Mouse (Mus musculus): ENCODE data around the gene Retreg1.

DNA sequence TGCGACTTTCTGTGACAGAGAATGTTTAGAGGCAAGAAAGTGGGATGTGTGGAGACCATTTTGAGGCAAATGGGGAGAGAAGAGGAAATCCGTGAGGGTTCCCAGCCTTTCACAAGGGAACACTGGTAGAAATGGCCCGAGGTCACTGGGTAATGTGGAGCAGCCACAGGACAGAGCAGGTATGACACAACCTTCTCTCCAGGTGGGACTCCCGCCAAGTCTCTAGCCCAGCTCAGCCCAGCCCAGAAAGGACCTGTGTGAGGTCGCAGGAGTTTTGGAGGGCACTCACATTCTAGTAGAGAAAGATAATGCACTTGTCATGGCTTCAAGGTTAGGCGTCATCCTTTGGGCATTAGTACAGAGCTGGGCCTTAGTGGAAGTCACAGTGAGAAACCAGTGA lies 23.1 kb downstream of the Retreg1 start:
- TF ChIP-seq CTCF (IDR thresholded peaks at IDR 0.05; ENCODE audit: extremely low read depth, insufficient read depth, low read length) (no peak), POLR2A (IDR thresholded peaks at IDR 0.05; ENCODE audit: extremely low read depth, insufficient read depth, low read length) (no peak)

Measured in cortical plate, adult 2 months (tissue).